ENCODE assay signal across 15 mouse cellular contexts in the genomic region with DNA sequence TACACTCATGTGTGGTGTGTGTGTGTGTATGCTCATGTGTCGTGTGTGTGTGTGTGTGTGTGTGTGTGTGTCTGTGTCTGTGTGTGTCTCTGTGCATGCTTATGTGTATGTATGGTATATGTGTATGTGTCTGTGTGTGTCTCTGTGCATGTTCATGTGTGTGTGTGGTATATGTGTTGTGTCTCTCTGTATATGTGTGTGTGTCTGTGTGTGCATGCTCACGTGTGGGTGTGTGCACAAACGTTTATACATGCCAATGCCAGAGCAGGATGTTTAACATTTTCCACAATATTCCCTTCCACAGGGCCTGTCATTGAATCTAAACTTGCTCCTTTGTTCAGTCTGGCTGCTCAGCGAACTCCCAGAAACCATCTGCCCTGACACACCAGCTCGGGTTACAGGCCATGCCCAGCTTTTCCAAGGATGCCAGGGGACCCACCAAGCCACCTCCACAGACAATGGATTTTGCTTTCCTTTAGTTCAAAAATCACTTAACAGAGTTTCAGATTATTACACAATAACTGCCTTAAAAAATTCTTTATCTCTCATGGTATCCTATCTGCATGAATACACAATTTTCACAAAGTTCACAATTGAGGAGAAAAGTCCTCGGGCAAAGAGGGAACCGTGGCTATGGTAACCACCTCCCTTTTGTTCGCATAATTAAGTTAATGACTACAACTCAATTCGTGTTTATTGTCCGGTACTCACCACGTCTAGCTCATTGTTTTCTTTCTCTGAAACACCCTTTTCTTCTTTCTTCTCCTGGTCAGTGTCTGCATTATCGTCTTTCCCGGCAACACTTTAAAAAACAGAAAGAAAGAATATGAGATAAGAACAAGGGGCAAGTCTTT.
DNase-seq lines count a peak whose midpoint lies in the region; ATAC-seq and TF ChIP-seq lines count a peak whose summit lies in the region.
"Had no signal": no experiment of that assay in that cellular context is flagged by ENCODE, and none has a peak within 500 bp of the region (broad histone marks: within the 10 kb centered on the region; RNA-seq: fewer than 3 reads in every experiment).

No protein-coding gene starts in this region.

- H3K27ac ChIP-seq in hindbrain, embryonic 10.5 days: peak overlapping the region; percentile 76
- H3K27ac ChIP-seq in hindbrain, postnatal 0 days: no peak overlapping the region
- H3K27ac ChIP-seq in neural tube, embryonic 12.5 days: no peak overlapping the region
- no peak overlapping the region for H3K27ac ChIP-seq in neural tube, embryonic 15.5 days (replicated peaks)
- no peak overlapping the region for H3K27ac ChIP-seq in forebrain, embryonic 16.5 days (ENCODE audit: low read length)
- H3K27ac ChIP-seq in liver, postnatal 0 days (ENCODE audit: low read depth): no peak overlapping the region
- H3K27ac ChIP-seq: embryonic facial prominence, embryonic 12.5 days; heart, embryonic 13.5 days had no signal

- H3K27me3 ChIP-seq in hindbrain, embryonic 10.5 days (ENCODE audit: insufficient read depth, poor library complexity, severe bottlenecking): no peaks in the 10 kb centered on the region
- H3K27me3 ChIP-seq in hindbrain, postnatal 0 days (ENCODE audit: insufficient read depth, low read length): no peaks in the 10 kb centered on the region
- no peaks in the 10 kb centered on the region for H3K27me3 ChIP-seq in neural tube, embryonic 12.5 days (replicated peaks)
- no peaks in the 10 kb centered on the region for H3K27me3 ChIP-seq in neural tube, embryonic 15.5 days (replicated peaks)
- H3K27me3 ChIP-seq in forebrain, embryonic 16.5 days (replicated peaks; ENCODE audit: control insufficient read depth, insufficient read depth, low read length): no peaks in the 10 kb centered on the region
- no peaks in the 10 kb centered on the region for H3K27me3 ChIP-seq in liver, postnatal 0 days (ENCODE audit: insufficient read depth, low read length)
- H3K27me3 ChIP-seq: embryonic facial prominence, embryonic 12.5 days; heart, embryonic 13.5 days; Patski had no signal

- peak; percentile 55 for DNase-seq in hindbrain, embryonic 10.5 days (ENCODE audit: low spot score)
- no peak for DNase-seq in hindbrain, postnatal 0 days (ENCODE audit: low spot score)
- DNase-seq in liver, postnatal 0 days: no peak
- no peak for DNase-seq in right cerebral cortex, postnatal 14 days
- DNase-seq: adrenal gland, postnatal 36 days; cerebellum, adult 9-11 months; kidney, postnatal 10 days; right cerebral cortex, postnatal 25 days had no signal

- H3K9me3 ChIP-seq in hindbrain, embryonic 10.5 days: no peaks in the 10 kb centered on the region
- H3K9me3 ChIP-seq in hindbrain, postnatal 0 days (ENCODE audit: low read length): no peaks in the 10 kb centered on the region
- no peaks in the 10 kb centered on the region for H3K9me3 ChIP-seq in neural tube, embryonic 12.5 days
- no peaks in the 10 kb centered on the region for H3K9me3 ChIP-seq in neural tube, embryonic 15.5 days (replicated peaks)
- H3K9me3 ChIP-seq in forebrain, embryonic 16.5 days (ENCODE audit: control insufficient read depth, low read length): no peaks in the 10 kb centered on the region
- no peaks in the 10 kb centered on the region for H3K9me3 ChIP-seq in liver, postnatal 0 days (ENCODE audit: low read length)
- H3K9me3 ChIP-seq: embryonic facial prominence, embryonic 12.5 days; heart, embryonic 13.5 days had no signal

- H3K4me1 ChIP-seq in hindbrain, embryonic 10.5 days (replicated peaks): peaks cover 21% of the 10 kb centered on the region
- H3K4me1 ChIP-seq in hindbrain, postnatal 0 days (ENCODE audit: insufficient read depth, low read length): no peaks in the 10 kb centered on the region
- peaks cover 5% of the 10 kb centered on the region; the same call in 1 of the 2 replicates for H3K4me1 ChIP-seq in neural tube, embryonic 12.5 days
- H3K4me1 ChIP-seq in neural tube, embryonic 15.5 days: 0 out of 2 replicates have a peak, but pooled peaks cover 2% of the 10 kb centered on the region
- H3K4me1 ChIP-seq in forebrain, embryonic 16.5 days (replicated peaks; ENCODE audit: control insufficient read depth, insufficient read depth, low read length): no peaks in the 10 kb centered on the region; the same call in 1 of the 2 replicates
- no peaks in the 10 kb centered on the region for H3K4me1 ChIP-seq in liver, postnatal 0 days (ENCODE audit: insufficient read depth)
- H3K4me1 ChIP-seq: embryonic facial prominence, embryonic 12.5 days; heart, embryonic 13.5 days had no signal

- peaks cover 63% of the 10 kb centered on the region for H3K36me3 ChIP-seq in hindbrain, embryonic 10.5 days
- H3K36me3 ChIP-seq in hindbrain, postnatal 0 days (ENCODE audit: insufficient read depth, low read length): peaks cover 37% of the 10 kb centered on the region
- H3K36me3 ChIP-seq in neural tube, embryonic 12.5 days: peaks cover 44% of the 10 kb centered on the region
- H3K36me3 ChIP-seq in neural tube, embryonic 15.5 days: peaks cover 45% of the 10 kb centered on the region
- peaks cover 32% of the 10 kb centered on the region for H3K36me3 ChIP-seq in forebrain, embryonic 16.5 days (ENCODE audit: control insufficient read depth, insufficient read depth)
- H3K36me3 ChIP-seq in liver, postnatal 0 days (replicated peaks; ENCODE audit: insufficient read depth, low read length): peaks cover 6% of the 10 kb centered on the region; the same call in 1 of the 2 replicates

- WGBS in hindbrain, embryonic 10.5 days: 40% methylated on average over 13 of the region's 13 CpGs
- 24% methylated on average over 13 of the region's 13 CpGs for WGBS in hindbrain, postnatal 0 days
- 19% methylated on average over 13 of the region's 13 CpGs for WGBS in neural tube, embryonic 12.5 days
- WGBS in neural tube, embryonic 15.5 days: 18% methylated on average over 13 of the region's 13 CpGs
- WGBS in forebrain, embryonic 16.5 days: 15% methylated on average over 13 of the region's 13 CpGs
- 75% methylated on average over 13 of the region's 13 CpGs for WGBS in liver, postnatal 0 days (ENCODE audit: insufficient replicate concordance)

- ATAC-seq in hindbrain, postnatal 0 days: no peak
- ATAC-seq in neural tube, embryonic 12.5 days (ENCODE audit: low FRiP score, low read depth): peak; percentile 66; the same call in 1 of the 2 replicates
- ATAC-seq in neural tube, embryonic 15.5 days (ENCODE audit: low FRiP score): no peak
- ATAC-seq in forebrain, embryonic 16.5 days: 0 out of 2 replicates have a peak, but pooled peaks have one; percentile 36
- ATAC-seq in liver, postnatal 0 days: no peak
- ATAC-seq in inflammation-experienced regulatory T-cells, adult 6 months: no peak
- ATAC-seq: Patski had no signal

- no peak overlapping the region for H3K4me3 ChIP-seq in hindbrain, embryonic 10.5 days
- H3K4me3 ChIP-seq in hindbrain, postnatal 0 days (ENCODE audit: low read length): no peak overlapping the region
- H3K4me3 ChIP-seq in neural tube, embryonic 12.5 days: no peak overlapping the region
- no peak overlapping the region for H3K4me3 ChIP-seq in neural tube, embryonic 15.5 days (replicated peaks)
- H3K4me3 ChIP-seq in forebrain, embryonic 16.5 days (replicated peaks; ENCODE audit: low read length): no peak overlapping the region
- H3K4me3 ChIP-seq in liver, postnatal 0 days (ENCODE audit: low read depth, low read length): no peak overlapping the region
- H3K4me3 ChIP-seq: embryonic facial prominence, embryonic 12.5 days; heart, embryonic 13.5 days had no signal

- no peak overlapping the region for H3K4me2 ChIP-seq in hindbrain, postnatal 0 days (ENCODE audit: low read depth, low read length)
- no peak overlapping the region for H3K4me2 ChIP-seq in neural tube, embryonic 12.5 days (replicated peaks)
- H3K4me2 ChIP-seq in neural tube, embryonic 15.5 days: no peak overlapping the region
- H3K4me2 ChIP-seq in forebrain, embryonic 16.5 days (ENCODE audit: low read length): no peak overlapping the region
- no peak overlapping the region for H3K4me2 ChIP-seq in liver, postnatal 0 days (ENCODE audit: low read depth, low read length)
- H3K4me2 ChIP-seq: embryonic facial prominence, embryonic 12.5 days; heart, embryonic 13.5 days had no signal

- TF ChIP-seq EP300 in liver, postnatal 0 days (IDR thresholded peaks at IDR 0.05; ENCODE audit: low read depth): no peak

- TF ChIP-seq CTCF in hindbrain, postnatal 0 days (IDR thresholded peaks at IDR 0.05; ENCODE audit: low read depth): no peak
- TF ChIP-seq CTCF in liver, postnatal 0 days (IDR thresholded peaks at IDR 0.05; ENCODE audit: low read depth): no peak

- H3K9ac ChIP-seq in hindbrain, postnatal 0 days (replicated peaks; ENCODE audit: low read length): no peak overlapping the region
- no peak overlapping the region for H3K9ac ChIP-seq in neural tube, embryonic 12.5 days
- H3K9ac ChIP-seq in neural tube, embryonic 15.5 days (replicated peaks): no peak overlapping the region
- H3K9ac ChIP-seq in forebrain, embryonic 16.5 days (replicated peaks; ENCODE audit: low read depth, low read length): no peak overlapping the region
- no peak overlapping the region for H3K9ac ChIP-seq in liver, postnatal 0 days (replicated peaks)
- H3K9ac ChIP-seq: embryonic facial prominence, embryonic 12.5 days; heart, embryonic 13.5 days had no signal

Comparison
In these comparisons a context has a peak if more than half of its experiments do, and no peak if none do; other contexts are left out.
1. ATAC-seq: peak in neural tube, embryonic 12.5 days (single experiment) and forebrain, embryonic 16.5 days (single experiment); none in hindbrain, postnatal 0 days (single experiment), neural tube, embryonic 15.5 days (single experiment), liver, postnatal 0 days (single experiment) and inflammation-experienced regulatory T-cells, adult 6 months (single experiment).